Mouse (Mus musculus): ENCODE results near the gene Vdac1. TPM values are rescaled to one million over a fixed set of nuclear protein-coding genes. Genes with fewer than 3 reads are reported as not detected.
A peak's percentile ranks its signal among the peaks of the same experiment; 100 is the strongest.

Vdac1 gene
- 275 and 348 TPM in 2 replicates for polyA plus RNA-seq (2014; fragmentation: Nextera tagmentation; extraction: Ambion mirVana)

DNA sequence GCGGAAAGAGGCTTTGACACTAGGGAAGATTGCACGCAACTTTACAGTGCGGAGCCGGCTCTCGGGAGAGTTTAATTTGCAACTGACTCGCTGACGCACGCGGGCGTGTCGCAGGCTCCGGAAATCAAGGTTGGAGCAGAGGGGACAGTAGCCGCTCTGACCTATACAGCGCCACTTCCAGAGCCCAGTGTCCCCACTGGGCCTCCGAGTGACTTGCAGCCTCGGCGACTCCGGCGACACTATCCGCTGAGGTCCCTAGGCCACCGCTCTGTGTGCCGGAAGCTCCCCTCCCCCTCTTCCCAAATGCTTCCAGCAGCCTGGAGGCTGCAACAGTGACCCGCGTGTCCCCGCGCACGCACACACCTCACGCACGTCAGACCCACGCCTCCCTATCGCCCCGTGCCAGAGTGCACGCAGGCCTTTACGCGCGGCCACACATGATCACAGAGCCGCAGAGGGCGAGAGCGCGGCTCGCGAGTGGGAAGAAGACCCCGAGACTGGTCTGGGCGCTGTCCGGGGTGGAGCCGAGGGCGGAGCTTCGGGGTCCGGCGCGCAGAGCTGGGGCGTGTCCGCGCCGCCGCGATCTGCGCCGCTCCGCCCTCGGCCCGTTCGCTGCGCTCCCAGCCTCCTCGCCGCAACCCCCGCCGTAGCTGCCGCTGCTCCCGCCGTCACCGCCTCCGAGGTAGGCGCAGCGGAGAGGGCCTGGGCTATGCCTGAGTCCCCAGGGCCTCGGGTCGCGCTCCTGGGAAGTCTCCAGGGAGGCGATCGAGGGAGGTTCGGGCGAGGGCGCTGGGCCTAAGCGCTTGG is at the start of gene Vdac1:
Gene Vdac1, plus strand, starts transcription at position 390 of the 807 bp plus-strand sequence.
- under 1% methylated on average over 79 of the region's 84 CpGs for WGBS
- H3K9ac ChIP-seq (replicated peaks; ENCODE audit: low read length): peak within 1 kb of the TSS; percentile 94
- no peaks in the 10 kb centered on the region for H3K27me3 ChIP-seq (ENCODE audit: control insufficient read depth, insufficient read depth, low read length)
- H3K4me2 ChIP-seq (ENCODE audit: low read length): peak within 1 kb of the TSS; percentile 83
- peak; percentile 96 for ATAC-seq (ENCODE audit: low FRiP score, low TSS enrichment)
- H3K27ac ChIP-seq (replicated peaks; ENCODE audit: low read depth, low read length): peak within 1 kb of the TSS; percentile 92
- peak within 1 kb of the TSS; percentile 97 for H3K4me3 ChIP-seq (replicated peaks; ENCODE audit: low read depth, low read length)
- no peaks in the 10 kb centered on the region for H3K9me3 ChIP-seq (ENCODE audit: control insufficient read depth, low read length)
- DNase-seq: peak; percentile 93
- no peaks in the 10 kb centered on the region for H3K36me3 ChIP-seq (ENCODE audit: control insufficient read depth, insufficient read depth, low read length)
- H3K4me1 ChIP-seq (ENCODE audit: control insufficient read depth, insufficient read depth, low read length): peaks cover 19% of the 10 kb centered on the region; the same call in 1 of the 2 replicates

DNA sequence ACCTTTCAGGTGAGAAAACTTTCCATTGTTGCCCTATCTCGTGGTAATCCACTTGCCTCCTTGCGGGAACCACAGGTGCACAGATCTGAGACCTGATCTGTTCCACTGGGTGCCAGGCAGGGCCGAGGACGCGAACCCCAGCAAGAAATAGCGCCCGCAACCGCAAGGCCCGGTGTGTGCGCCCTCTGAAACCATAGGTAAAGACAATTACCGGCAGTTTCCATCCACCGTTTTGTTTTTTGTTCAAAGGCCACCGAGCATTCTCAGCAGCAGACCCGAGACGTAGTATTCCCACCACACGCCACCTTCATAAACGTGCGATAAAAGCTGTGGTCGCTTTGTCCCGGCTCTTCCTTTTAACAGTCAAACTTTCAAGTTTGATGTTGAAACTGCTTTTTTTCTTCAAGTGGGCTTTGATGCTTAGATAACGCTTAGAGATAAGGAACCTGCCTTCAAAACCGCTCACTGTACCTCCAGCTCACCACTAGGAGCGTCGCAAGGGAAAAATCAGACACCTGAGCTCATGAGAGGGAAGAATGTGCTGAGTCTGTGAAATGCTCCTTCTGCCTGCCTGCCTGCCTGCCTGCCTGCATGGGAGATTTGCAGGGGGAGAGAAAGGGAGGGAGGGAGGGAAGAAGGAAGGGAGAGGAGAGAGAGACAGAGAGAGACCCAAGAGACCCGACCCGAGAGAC is 46.4 kb upstream of the Vdac1 start:
- no peak overlapping the region for H3K4me3 ChIP-seq (replicated peaks; ENCODE audit: low read depth, low read length)
- H3K4me1 ChIP-seq (ENCODE audit: control insufficient read depth, insufficient read depth, low read length): no peaks in the 10 kb centered on the region
- ATAC-seq (ENCODE audit: low FRiP score, low TSS enrichment): no peak
- 0 out of 2 replicates have a peak, but pooled peaks cover 6% of the 10 kb centered on the region for H3K27me3 ChIP-seq (ENCODE audit: control insufficient read depth, insufficient read depth, low read length)
- no peaks in the 10 kb centered on the region for H3K36me3 ChIP-seq (ENCODE audit: control insufficient read depth, insufficient read depth, low read length)
- no peak overlapping the region for H3K27ac ChIP-seq (replicated peaks; ENCODE audit: low read depth, low read length)
- no peak overlapping the region for H3K9ac ChIP-seq (replicated peaks; ENCODE audit: low read length)
- 21% methylated on average over 26 of the region's 26 CpGs for WGBS
- peak overlapping the region; percentile 28; the same call in 1 of the 2 replicates for H3K4me2 ChIP-seq (ENCODE audit: low read length)
- no peaks in the 10 kb centered on the region for H3K9me3 ChIP-seq (ENCODE audit: control insufficient read depth, low read length)
- peak; percentile 65 for DNase-seq

GRCm38 (mm10) chr11:52318445-52318844 is 42.2 kb upstream of the Vdac1 start:
- Histone ChIP-seq H3K4me2 (ENCODE audit: low read length) (no peak overlapping the region), H3K9me3 (ENCODE audit: control insufficient read depth, low read length) (no peaks in the 10 kb centered on the region), H3K27ac (replicated peaks; ENCODE audit: low read depth, low read length) (no peak overlapping the region), H3K4me1 (ENCODE audit: control insufficient read depth, insufficient read depth, low read length) (no peaks in the 10 kb centered on the region), H3K4me3 (replicated peaks; ENCODE audit: low read depth, low read length) (no peak overlapping the region), H3K27me3 (ENCODE audit: control insufficient read depth, insufficient read depth, low read length) (0 out of 2 replicates have a peak, but pooled peaks cover 6% of the 10 kb centered on the region), H3K9ac (replicated peaks; ENCODE audit: low read length) (no peak overlapping the region), H3K36me3 (ENCODE audit: control insufficient read depth, insufficient read depth, low read length) (no peaks in the 10 kb centered on the region)
- DNase-seq (no peak), ATAC-seq (ENCODE audit: low FRiP score, low TSS enrichment) (no peak)
- WGBS: 79% methylated on average over 13 of the region's 13 CpGs

- ATAC-seq (ENCODE audit: low FRiP score, low TSS enrichment) (no peak), DNase-seq (no peak)
- H3K4me1 ChIP-seq (ENCODE audit: control insufficient read depth, insufficient read depth, low read length): no peaks in the 10 kb centered on the region
- H3K4me3 ChIP-seq (replicated peaks; ENCODE audit: low read depth, low read length): no peak overlapping the region
- no peak overlapping the region for H3K9ac ChIP-seq (replicated peaks; ENCODE audit: low read length)
- no peaks in the 10 kb centered on the region for H3K27me3 ChIP-seq (ENCODE audit: control insufficient read depth, insufficient read depth, low read length)
- WGBS: 81% methylated on average over 4 of the region's 4 CpGs
- H3K27ac ChIP-seq (replicated peaks; ENCODE audit: low read depth, low read length): no peak overlapping the region
- no peak overlapping the region for H3K4me2 ChIP-seq (ENCODE audit: low read length)
- H3K9me3 ChIP-seq (ENCODE audit: control insufficient read depth, low read length): no peaks in the 10 kb centered on the region
- no peaks in the 10 kb centered on the region for H3K36me3 ChIP-seq (ENCODE audit: control insufficient read depth, insufficient read depth, low read length)
Observed at GRCm38 (mm10) chr11:52319664-52320063, 41.0 kb upstream of the Vdac1 start.

DNA sequence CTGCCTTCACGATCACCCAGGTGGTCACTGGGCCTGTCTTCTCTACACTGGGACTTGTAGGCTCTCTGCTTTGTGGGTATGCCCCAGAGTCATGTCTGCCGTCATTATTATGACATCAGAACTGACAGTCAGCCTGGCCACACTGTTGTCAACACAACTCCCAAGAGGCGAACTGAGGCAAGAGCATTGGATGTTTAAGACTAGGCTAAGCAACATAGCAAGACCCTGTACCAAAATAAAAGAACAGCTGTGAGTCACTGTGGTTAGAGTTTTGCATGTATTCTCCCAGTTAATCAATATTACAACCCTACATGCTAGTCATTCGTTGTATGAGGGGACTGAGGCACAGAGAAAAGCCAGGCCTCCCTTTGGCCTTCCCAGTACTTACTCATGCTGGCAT is 40.1 kb upstream of the Vdac1 start:
- H3K27ac ChIP-seq (replicated peaks; ENCODE audit: low read depth, low read length): no peak overlapping the region
- 86% methylated on average over 4 of the region's 4 CpGs for WGBS
- no peak for DNase-seq
- H3K4me3 ChIP-seq (replicated peaks; ENCODE audit: low read depth, low read length): no peak overlapping the region
- ATAC-seq (ENCODE audit: low FRiP score, low TSS enrichment): no peak
- H3K27me3 ChIP-seq (ENCODE audit: control insufficient read depth, insufficient read depth, low read length): no peaks in the 10 kb centered on the region
- no peak overlapping the region for H3K4me2 ChIP-seq (ENCODE audit: low read length)
- no peak overlapping the region for H3K9ac ChIP-seq (replicated peaks; ENCODE audit: low read length)
- no peaks in the 10 kb centered on the region for H3K9me3 ChIP-seq (ENCODE audit: control insufficient read depth, low read length)
- H3K4me1 ChIP-seq (ENCODE audit: control insufficient read depth, insufficient read depth, low read length): no peaks in the 10 kb centered on the region
- H3K36me3 ChIP-seq (ENCODE audit: control insufficient read depth, insufficient read depth, low read length): no peaks in the 10 kb centered on the region

- Histone ChIP-seq H3K27ac (replicated peaks; ENCODE audit: low read depth, low read length) (no peak overlapping the region), H3K4me2 (ENCODE audit: low read length) (no peak overlapping the region), H3K9ac (replicated peaks; ENCODE audit: low read length) (no peak overlapping the region), H3K4me3 (replicated peaks; ENCODE audit: low read depth, low read length) (no peak overlapping the region), H3K4me1 (ENCODE audit: control insufficient read depth, insufficient read depth, low read length) (no peaks in the 10 kb centered on the region), H3K27me3 (ENCODE audit: control insufficient read depth, insufficient read depth, low read length) (no peaks in the 10 kb centered on the region), H3K9me3 (ENCODE audit: control insufficient read depth, low read length) (no peaks in the 10 kb centered on the region), H3K36me3 (ENCODE audit: control insufficient read depth, insufficient read depth, low read length) (no peaks in the 10 kb centered on the region)
- 68% methylated on average over 3 of the region's 3 CpGs for WGBS
- DNase-seq (no peak), ATAC-seq (ENCODE audit: low FRiP score, low TSS enrichment) (no peak)
Observed at GRCm38 (mm10) chr11:52321540-52321939, 39.1 kb upstream of the Vdac1 start.

DNA sequence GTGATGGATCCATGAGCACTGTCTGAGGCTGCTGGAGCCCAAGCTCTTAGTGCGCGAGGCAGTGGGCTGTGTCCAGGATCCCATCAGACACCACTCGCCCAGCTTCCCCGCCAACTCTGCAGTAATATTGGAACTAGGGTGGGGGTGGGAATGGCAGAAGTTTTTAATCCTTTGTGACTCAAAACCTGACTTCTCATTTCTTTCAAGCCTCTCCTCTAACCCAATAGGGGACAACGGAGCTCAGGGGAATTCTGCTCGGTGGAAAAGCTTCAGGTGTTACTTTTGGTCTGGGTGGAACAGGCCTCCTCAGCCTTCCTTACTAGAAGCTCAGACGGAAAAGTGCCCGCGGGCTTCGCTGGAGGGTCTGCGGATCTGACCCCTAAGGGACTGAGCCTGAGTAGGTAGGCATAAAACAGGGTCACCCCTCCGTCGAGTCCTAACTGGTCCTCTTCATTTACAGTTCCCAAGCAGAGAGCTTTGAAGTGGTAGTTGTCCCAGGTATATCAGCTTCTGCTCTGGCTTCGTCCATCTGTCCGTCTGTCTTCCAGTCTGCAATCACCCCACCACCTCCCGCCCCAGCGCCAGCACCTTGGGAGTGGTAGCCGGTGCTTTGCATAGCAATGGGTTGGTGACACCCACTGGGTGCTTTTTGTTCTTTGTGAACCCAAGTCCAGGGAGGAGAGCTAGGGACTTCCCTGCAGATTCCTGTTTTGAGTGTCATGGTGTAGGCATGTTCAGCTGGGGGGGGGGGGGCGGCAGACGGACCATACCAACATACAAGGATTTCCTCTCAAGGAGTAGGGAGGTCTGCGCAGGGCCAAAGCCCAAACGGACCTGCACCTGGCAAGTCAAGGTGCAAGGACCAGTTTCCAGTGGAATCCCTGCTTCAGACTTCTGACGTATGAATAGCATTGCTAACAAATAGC is 36.0 kb upstream of the Vdac1 start:
- ATAC-seq (ENCODE audit: low FRiP score, low TSS enrichment): no peak

DNA sequence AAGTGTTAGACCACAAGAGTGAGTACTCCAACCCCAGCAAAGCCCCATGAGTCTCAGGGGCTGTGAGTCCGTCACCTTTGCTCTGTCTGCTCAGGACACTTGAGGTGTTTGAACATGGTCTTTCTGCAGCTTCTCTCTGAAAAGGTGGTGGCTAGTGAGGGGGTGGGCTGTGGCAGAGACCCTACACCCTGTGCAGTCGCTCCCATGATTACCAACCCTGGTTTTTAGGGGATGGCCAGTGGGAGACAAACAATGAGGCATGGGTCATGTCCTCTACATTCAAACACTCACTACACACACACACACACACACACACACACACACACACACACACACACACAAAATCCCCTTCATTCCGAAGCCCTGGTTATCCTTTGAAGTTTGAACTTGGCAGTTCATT is 33.3 kb upstream of the Vdac1 start:
- DNase-seq (no peak), ATAC-seq (ENCODE audit: low FRiP score, low TSS enrichment) (no peak)
- WGBS: 62% methylated on average over 3 of the region's 3 CpGs
- H3K9ac ChIP-seq (replicated peaks; ENCODE audit: low read length): no peak overlapping the region
- H3K4me1 ChIP-seq (ENCODE audit: control insufficient read depth, insufficient read depth, low read length): no peaks in the 10 kb centered on the region
- H3K4me3 ChIP-seq (replicated peaks; ENCODE audit: low read depth, low read length): no peak overlapping the region
- H3K27ac ChIP-seq (replicated peaks; ENCODE audit: low read depth, low read length): no peak overlapping the region
- no peaks in the 10 kb centered on the region for H3K9me3 ChIP-seq (ENCODE audit: control insufficient read depth, low read length)
- H3K36me3 ChIP-seq (ENCODE audit: control insufficient read depth, insufficient read depth, low read length): no peaks in the 10 kb centered on the region
- H3K4me2 ChIP-seq (ENCODE audit: low read length): no peak overlapping the region
- H3K27me3 ChIP-seq (ENCODE audit: control insufficient read depth, insufficient read depth, low read length): no peaks in the 10 kb centered on the region

More for the DNA sequence above, 36.0 kb upstream of the Vdac1 start:
- Histone ChIP-seq H3K4me1 (ENCODE audit: control insufficient read depth, insufficient read depth, low read length) (no peaks in the 10 kb centered on the region), H3K27ac (replicated peaks; ENCODE audit: low read depth, low read length) (no peak overlapping the region), H3K4me3 (replicated peaks; ENCODE audit: low read depth, low read length) (no peak overlapping the region), H3K9me3 (ENCODE audit: control insufficient read depth, low read length) (no peaks in the 10 kb centered on the region), H3K9ac (replicated peaks; ENCODE audit: low read length) (no peak overlapping the region), H3K36me3 (ENCODE audit: control insufficient read depth, insufficient read depth, low read length) (no peaks in the 10 kb centered on the region), H3K27me3 (ENCODE audit: control insufficient read depth, insufficient read depth, low read length) (no peaks in the 10 kb centered on the region), H3K4me2 (ENCODE audit: low read length) (no peak overlapping the region)
- DNase-seq: no peak
- 56% methylated on average over 23 of the region's 23 CpGs for WGBS

Measured in midbrain, embryonic 14.5 days (tissue).